Mouse (Mus musculus): Measurements from ENCODE around the gene Bcl7a. TPM values are rescaled to one million over a fixed set of nuclear protein-coding genes. Genes with fewer than 3 reads are reported as not detected.

Gene Bcl7a
- total and polyA plus RNA-seq, 3 experiments: 6.3 to 10.3 (median 9.2) TPM

DNA sequence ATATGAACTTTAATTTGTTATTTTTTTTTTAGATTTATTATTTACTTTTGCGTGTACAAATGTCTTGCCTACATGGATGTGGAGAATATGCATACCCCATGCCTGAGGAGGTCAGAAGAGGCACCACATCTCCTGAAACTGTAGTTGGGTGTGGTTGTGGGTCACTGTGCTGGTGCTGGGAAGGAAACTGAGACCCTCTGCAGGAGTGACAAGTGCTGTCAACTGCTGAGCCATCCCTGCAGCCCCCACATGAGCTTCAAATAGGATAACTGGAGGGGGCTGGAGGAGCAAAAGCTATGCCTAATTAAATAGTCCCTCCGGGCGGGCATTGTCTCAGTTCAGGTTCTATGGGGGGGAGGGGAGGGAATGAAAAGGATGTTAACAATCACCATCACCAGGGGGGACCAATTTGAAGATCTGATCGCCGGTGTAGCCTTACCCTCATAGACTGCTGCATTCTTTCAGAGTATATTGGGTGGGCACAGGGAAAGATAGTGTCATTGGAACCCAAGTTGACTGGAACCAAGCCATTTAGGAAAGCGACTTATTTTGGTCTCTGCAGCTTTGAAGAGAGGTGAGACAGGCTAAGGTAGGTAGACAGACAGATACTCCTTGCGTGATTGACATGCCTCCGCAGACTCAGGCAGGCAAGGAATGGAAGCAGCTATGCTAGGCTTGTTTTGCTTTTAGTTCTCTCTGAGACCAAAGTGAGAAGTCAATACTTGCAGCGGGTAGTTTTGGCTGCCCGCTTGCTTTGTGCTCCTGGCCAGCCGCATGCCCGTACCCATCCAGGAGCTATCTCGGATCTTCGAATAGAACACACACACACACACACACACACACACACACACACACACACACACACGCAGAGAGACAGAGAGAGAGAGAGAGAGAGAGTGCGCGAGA lies 47.2 kb downstream of the Bcl7a start:
- peaks cover 5% of the 10 kb centered on the region for H3K79me2 ChIP-seq (replicated peaks; ENCODE audit: control insufficient read depth, insufficient read depth, low read length)
- intact Hi-C loops (cut with DNase I): no loop called here
- no peak for TF ChIP-seq CTCF (IDR thresholded peaks at IDR 0.05)
- no peak for TF ChIP-seq EP300 (IDR thresholded peaks at IDR 0.05; ENCODE audit: insufficient read depth, low read depth, low read length)
- no peak for TF ChIP-seq POLR2A (IDR thresholded peaks at IDR 0.05; ENCODE audit: insufficient read depth, low read depth, low read length)
- H3K27me3 ChIP-seq (ENCODE audit: control insufficient read depth, insufficient read depth, low read length): no peaks in the 10 kb centered on the region
- WGBS: 26% methylated on average over 17 of the region's 17 CpGs
- H3K27ac ChIP-seq: no peak overlapping the region
- peaks cover 2% of the 10 kb centered on the region; the same call in 1 of the 2 replicates for H3K36me3 ChIP-seq (ENCODE audit: control insufficient read depth, insufficient read depth, low read length)
- no peak overlapping the region for H3K4me3 ChIP-seq
- no peak overlapping the region for H3K9ac ChIP-seq (ENCODE audit: low read depth, low read length)
- peaks cover 3% of the 10 kb centered on the region for H3K4me1 ChIP-seq (ENCODE audit: control insufficient read depth, insufficient read depth, low read length)
- DNase-seq: no peak

DNA sequence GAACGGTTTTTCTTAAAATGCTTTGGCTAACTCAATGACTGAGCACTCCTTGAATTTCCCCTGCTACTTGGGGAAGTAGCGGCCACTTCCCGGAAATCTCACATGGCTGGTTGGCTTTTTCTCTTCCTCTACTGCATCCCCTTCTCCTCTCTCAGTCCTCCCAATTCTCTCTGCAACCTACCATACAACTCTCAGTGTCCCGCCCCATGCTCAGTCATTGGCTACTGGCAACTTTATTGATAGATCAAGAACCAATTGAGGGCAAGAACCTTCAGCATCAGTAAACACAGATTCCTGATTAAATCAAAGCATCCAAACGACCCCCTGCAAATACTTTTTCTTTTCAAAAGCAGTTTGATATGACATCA lies 47.8 kb downstream of the Bcl7a start:
- TF ChIP-seq POLR2A (IDR thresholded peaks at IDR 0.05; ENCODE audit: insufficient read depth, low read depth, low read length) (no peak), EP300 (IDR thresholded peaks at IDR 0.05; ENCODE audit: insufficient read depth, low read depth, low read length) (no peak), CTCF (IDR thresholded peaks at IDR 0.05) (no peak)
- intact Hi-C loops (cut with DNase I): no loop called here
- peaks cover 5% of the 10 kb centered on the region for H3K79me2 ChIP-seq (replicated peaks; ENCODE audit: control insufficient read depth, insufficient read depth, low read length)
- peaks cover 6% of the 10 kb centered on the region for H3K4me1 ChIP-seq (ENCODE audit: control insufficient read depth, insufficient read depth, low read length)
- no peak overlapping the region for H3K4me3 ChIP-seq
- whole genome bisulfite sequencing: 24% methylated on average over 5 of the region's 5 CpGs
- H3K27ac ChIP-seq: no peak overlapping the region
- H3K27me3 ChIP-seq (ENCODE audit: control insufficient read depth, insufficient read depth, low read length): no peaks in the 10 kb centered on the region
- no peak overlapping the region for H3K9ac ChIP-seq (ENCODE audit: low read depth, low read length)
- H3K36me3 ChIP-seq (ENCODE audit: control insufficient read depth, insufficient read depth, low read length): peaks cover 7% of the 10 kb centered on the region
- peak in 1 of 2 experiments; percentile 29 for DNase-seq

DNA sequence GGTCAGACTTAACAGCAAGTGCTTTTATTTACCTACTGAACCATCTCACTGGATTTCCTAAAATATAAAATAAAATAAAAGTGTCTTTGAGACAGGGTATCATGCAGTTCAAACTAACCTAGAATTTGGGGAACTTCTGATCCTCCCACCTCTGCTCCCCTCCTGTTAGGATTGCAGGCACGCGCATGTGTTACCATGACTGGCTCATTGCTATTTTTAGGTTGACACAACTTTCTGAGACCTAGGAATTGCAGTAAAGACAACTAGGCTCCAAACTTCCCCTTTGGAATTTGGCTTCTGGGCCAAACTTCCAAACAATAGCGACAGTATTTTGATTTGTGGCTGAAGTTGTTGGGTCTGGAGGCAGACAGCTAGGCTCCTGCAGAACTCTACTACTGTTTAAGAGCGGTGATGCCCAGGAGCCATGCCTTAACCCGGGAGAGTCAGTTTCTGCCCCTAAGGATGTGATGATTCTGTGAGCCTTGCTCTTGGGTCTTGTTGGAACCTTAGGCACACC lies 50.2 kb downstream of the Bcl7a start:
- WGBS: 4% methylated on average over 5 of the region's 5 CpGs
- DNase-seq: no peak
- Histone ChIP-seq H3K27ac (peak overlapping the region; percentile 94), H3K27me3 (ENCODE audit: control insufficient read depth, insufficient read depth, low read length) (no peaks in the 10 kb centered on the region), H3K4me3 (peak overlapping the region; percentile 90), H3K79me2 (replicated peaks; ENCODE audit: control insufficient read depth, insufficient read depth, low read length) (peaks cover 5% of the 10 kb centered on the region), H3K9ac (ENCODE audit: low read depth, low read length) (no peak overlapping the region; the same call in 1 of the 2 replicates), H3K36me3 (ENCODE audit: control insufficient read depth, insufficient read depth, low read length) (peaks cover 21% of the 10 kb centered on the region), H3K4me1 (ENCODE audit: control insufficient read depth, insufficient read depth, low read length) (peaks cover 14% of the 10 kb centered on the region)
- intact Hi-C loops (cut with DNase I): loop anchor here (1.0 to 2.0 kb wide), 3 partner anchors 17 to 42 kb away; no protein-coding TSS in a partner anchor
- TF ChIP-seq EP300 (IDR thresholded peaks at IDR 0.05; ENCODE audit: insufficient read depth, low read depth, low read length): no peak
- TF ChIP-seq POLR2A (IDR thresholded peaks at IDR 0.05; ENCODE audit: insufficient read depth, low read depth, low read length): no peak
- no peak for TF ChIP-seq CTCF (IDR thresholded peaks at IDR 0.05)

GRCm38 (mm10) chr5:123394303-123394956 lies 50.8 kb downstream of the Bcl7a start, which contains the start of gene Mlxip:
Gene Mlxip (plus strand): TSS chr5:123394798.
- H3K9ac ChIP-seq (ENCODE audit: low read depth, low read length): peak within 1 kb of the TSS; percentile 99
- H3K79me2 ChIP-seq (replicated peaks; ENCODE audit: control insufficient read depth, insufficient read depth, low read length): peaks cover 5% of the 10 kb centered on the region
- peak within 1 kb of the TSS; percentile 90 for H3K4me3 ChIP-seq
- peaks cover 15% of the 10 kb centered on the region for H3K4me1 ChIP-seq (ENCODE audit: control insufficient read depth, insufficient read depth, low read length)
- DNase-seq: peak; percentile 94 to 97
- peak within 1 kb of the TSS; percentile 94 for H3K27ac ChIP-seq
- H3K36me3 ChIP-seq (ENCODE audit: control insufficient read depth, insufficient read depth, low read length): peaks cover 22% of the 10 kb centered on the region
- intact Hi-C loops (cut with DNase I): loop anchor here (1.0 to 2.0 kb wide), 3 partner anchors 18 to 42 kb away; no protein-coding TSS in a partner anchor
- WGBS: 1% methylated on average over 50 of the region's 50 CpGs
- TF ChIP-seq CTCF (IDR thresholded peaks at IDR 0.05): peak; percentile 41
- TF ChIP-seq POLR2A (IDR thresholded peaks at IDR 0.05; ENCODE audit: insufficient read depth, low read depth, low read length): peak; percentile 91
- peak; percentile 62; the same call in 1 of the 2 replicates for TF ChIP-seq EP300 (IDR thresholded peaks at IDR 0.05; ENCODE audit: insufficient read depth, low read depth, low read length)
- H3K27me3 ChIP-seq (ENCODE audit: control insufficient read depth, insufficient read depth, low read length): no peaks in the 10 kb centered on the region

GRCm38 (mm10) chr5:123394957-123395881 lies 51.6 kb downstream of the Bcl7a start:
- no peaks in the 10 kb centered on the region for H3K27me3 ChIP-seq (ENCODE audit: control insufficient read depth, insufficient read depth, low read length)
- peak overlapping the region; percentile 94 for H3K27ac ChIP-seq
- H3K9ac ChIP-seq (ENCODE audit: low read depth, low read length): peak overlapping the region; percentile 99
- peak; percentile 44 for TF ChIP-seq CTCF (IDR thresholded peaks at IDR 0.05)
- no peak for TF ChIP-seq POLR2A (IDR thresholded peaks at IDR 0.05; ENCODE audit: insufficient read depth, low read depth, low read length)
- no peak for TF ChIP-seq EP300 (IDR thresholded peaks at IDR 0.05; ENCODE audit: insufficient read depth, low read depth, low read length)
- no peak for DNase-seq
- H3K79me2 ChIP-seq (replicated peaks; ENCODE audit: control insufficient read depth, insufficient read depth, low read length): peaks cover 5% of the 10 kb centered on the region
- intact Hi-C loops (cut with DNase I): loop anchor here (1.0 to 2.0 kb wide), 3 partner anchors 18 to 41 kb away; no protein-coding TSS in a partner anchor
- WGBS: under 1% methylated on average over 65 of the region's 65 CpGs
- peak overlapping the region; percentile 90 for H3K4me3 ChIP-seq
- peaks cover 15% of the 10 kb centered on the region for H3K4me1 ChIP-seq (ENCODE audit: control insufficient read depth, insufficient read depth, low read length)
- peaks cover 24% of the 10 kb centered on the region for H3K36me3 ChIP-seq (ENCODE audit: control insufficient read depth, insufficient read depth, low read length)
